Mouse (Mus musculus) liver, adult 2 months (tissue): ENCODE data around the gene Atp8a2.

Experiments
- CTCF ChIP-seq: fragments of 200-500 bp; IDR thresholded peaks from 2 replicates; pipeline ENCODE4 v1.5.1; 2011; ENCODE audit warnings: low read depth, low read length, control low read depth
- POLR2A ChIP-seq: fragments of 200-500 bp; IDR thresholded peaks from 2 replicates; pipeline ENCODE4 v1.6.1; 2011; ENCODE audit warnings: low read length, control low read depth; ENCODE audit not compliant: insufficient read depth; ENCODE audit errors: extremely low read depth

DNA sequence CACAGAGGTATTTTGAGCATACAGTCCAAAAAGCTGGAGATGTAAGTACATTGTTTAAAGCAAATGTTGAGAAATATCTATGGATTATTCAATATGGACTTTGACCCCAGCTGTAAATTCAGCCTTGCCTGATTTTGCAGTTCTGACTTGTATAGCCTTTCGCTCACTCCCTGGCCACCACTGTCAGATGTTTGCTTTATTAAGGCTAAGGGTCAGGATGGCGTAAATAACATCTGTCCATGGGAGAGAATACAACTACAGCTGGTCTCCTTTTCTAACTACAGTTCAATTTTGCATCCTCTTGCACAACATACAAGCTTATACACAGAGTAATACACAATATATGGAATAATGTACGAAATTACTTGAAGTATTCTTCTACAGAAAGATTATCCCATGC is 316.1 kb downstream of the Atp8a2 start:
- no peak for TF ChIP-seq CTCF
- TF ChIP-seq POLR2A: no peak
